Mouse (Mus musculus): ENCODE results near the gene Vmn1r49.

DNA sequence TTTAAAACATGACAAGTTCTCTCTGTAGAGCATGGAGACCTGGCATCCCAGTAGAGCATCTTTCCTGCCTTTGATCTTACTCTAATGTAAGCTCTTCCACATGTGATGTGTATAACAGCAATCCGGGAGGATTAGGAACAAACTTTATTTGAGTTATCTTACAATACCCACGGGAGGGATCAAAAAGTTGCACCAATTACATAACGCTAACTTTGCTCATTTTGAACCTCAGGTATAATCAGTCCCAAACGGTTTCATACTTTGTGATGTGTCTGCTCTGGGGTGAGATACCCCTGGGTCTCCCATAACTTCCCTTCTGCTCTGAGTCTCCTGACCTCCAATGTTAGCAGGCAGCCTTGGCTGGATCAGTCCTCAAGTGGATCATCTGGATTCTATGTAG is at the start of gene Vmn1r49:
- TF ChIP-seq CTCF (IDR thresholded peaks at IDR 0.05; ENCODE audit: control insufficient read depth, insufficient read depth, low read length) (no peak), POLR2A (IDR thresholded peaks at IDR 0.05; ENCODE audit: borderline replicate concordance, control insufficient read depth, low read depth, low read length) (no peak)
